Mouse (Mus musculus): Measurements from ENCODE around the gene Tmem178b.

The Tmem178b gene

GRCm38 (mm10) chr6:40098498-40098897, 225.4 kb downstream of the Tmem178b start:
- no peak for DNase-seq

GRCm38 (mm10) chr6:40101785-40102184, 228.7 kb downstream of the Tmem178b start:
- DNase-seq: no peak

- no peak for DNase-seq
These were observed 229.8 kb downstream of the Tmem178b start for GRCm38 (mm10) chr6:40102863-40103262.

GRCm38 (mm10) chr6:40110029-40110428, 237.0 kb downstream of the Tmem178b start:
- DNase-seq: no peak

GRCm38 (mm10) chr6:40110729-40111128, 237.7 kb downstream of the Tmem178b start:
- DNase-seq: no peak

- DNase-seq: no peak
These were observed 239.4 kb downstream of the Tmem178b start for GRCm38 (mm10) chr6:40112488-40112887.

GRCm38 (mm10) chr6:40116225-40116624, 243.2 kb downstream of the Tmem178b start:
- DNase-seq: no peak

GRCm38 (mm10) chr6:40120176-40120575, 247.1 kb downstream of the Tmem178b start:
- no peak for DNase-seq

GRCm38 (mm10) chr6:40121494-40121893, 248.4 kb downstream of the Tmem178b start:
- DNase-seq: no peak

- no peak for DNase-seq
These were observed 250.1 kb downstream of the Tmem178b start for GRCm38 (mm10) chr6:40123070-40123690.

GRCm38 (mm10) chr6:40123960-40124359, 250.9 kb downstream of the Tmem178b start:
- no peak for DNase-seq

GRCm38 (mm10) chr6:40128716-40129115, 255.6 kb downstream of the Tmem178b start:
- DNase-seq: no peak

- no peak for DNase-seq
These were observed 258.9 kb downstream of the Tmem178b start for GRCm38 (mm10) chr6:40131936-40132335.

GRCm38 (mm10) chr6:40133436-40133835, 260.4 kb downstream of the Tmem178b start:
- DNase-seq: no peak

- DNase-seq: no peak
These were observed 262.6 kb downstream of the Tmem178b start for GRCm38 (mm10) chr6:40135716-40136115.

- no peak for DNase-seq
These were observed 264.3 kb downstream of the Tmem178b start for GRCm38 (mm10) chr6:40137346-40137745.

GRCm38 (mm10) chr6:40137831-40138520, 264.9 kb downstream of the Tmem178b start:
- DNase-seq: no peak

- DNase-seq: no peak
These were observed 269.5 kb downstream of the Tmem178b start for GRCm38 (mm10) chr6:40142582-40142981.

GRCm38 (mm10) chr6:40144371-40144770, 271.3 kb downstream of the Tmem178b start:
- DNase-seq: no peak

GRCm38 (mm10) chr6:40145601-40146000, 272.5 kb downstream of the Tmem178b start:
- no peak for DNase-seq

GRCm38 (mm10) chr6:40152241-40152640, 279.2 kb downstream of the Tmem178b start:
- DNase-seq: no peak

- DNase-seq: no peak
These were observed 288.3 kb downstream of the Tmem178b start for GRCm38 (mm10) chr6:40161381-40161780.

GRCm38 (mm10) chr6:40173559-40173958, 300.5 kb downstream of the Tmem178b start:
- no peak for DNase-seq

GRCm38 (mm10) chr6:40177870-40178269, 304.8 kb downstream of the Tmem178b start:
- no peak for DNase-seq

- no peak for DNase-seq
These were observed 307.5 kb downstream of the Tmem178b start for GRCm38 (mm10) chr6:40180551-40180950.
